Mouse (Mus musculus): ENCODE results near the gene Trim28. TPM values are rescaled to one million over a fixed set of nuclear protein-coding genes. Genes with fewer than 3 reads are reported as not detected.

The Trim28 gene
- total RNA-seq, 2 experiments from 2014 or later = 240 to 249 TPM

Other genes starting within 250 kb of the Trim28 start
- gene Zscan18, start 195.5 kb upstream of the Trim28 start, total RNA-seq (2021) = 1 to 10 TPM; 4.0 to 4.6 TPM
- 10 to 100 TPM in 1 of 2 experiments, 1 to 10 TPM in 1; 9.2 to 10.3 TPM for gene Zfp329, start 180.3 kb upstream of the Trim28 start, total RNA-seq (2021)
- gene Zfp110, start 164.4 kb upstream of the Trim28 start, total RNA-seq (2021) = 10 to 100 TPM; 21.5 to 22.4 TPM
- gene Zfp128, start 117.9 kb upstream of the Trim28 start, total RNA-seq (2021) = 1 to 10 TPM; 3.3 to 4.3 TPM
- gene Zscan22, start 101.3 kb upstream of the Trim28 start, total RNA-seq (2021) = 1 to 10 TPM; 7.1 to 7.3 TPM
- 100 to 1,000 TPM; 857 to 895 TPM for gene Rps5, start 76.8 kb upstream of the Trim28 start, total RNA-seq (2021)
- under 1 TPM; 0.38 to 0.67 TPM for gene Rnf225, start 71.7 kb upstream of the Trim28 start, total RNA-seq (2021)
- 1 to 10 TPM; 4.9 to 5.4 TPM for gene Zfp324, start 33.3 kb upstream of the Trim28 start, total RNA-seq (2021)
- 1 to 10 TPM; 3.3 to 4.3 TPM for gene Zfp446, start 21.3 kb upstream of the Trim28 start, total RNA-seq (2021)
- not detected for gene Slc27a5, start 922 bp upstream of the Trim28 start, total RNA-seq (2021)
- 10 to 100 TPM; 11.0 to 12.1 TPM for gene Zbtb45, start 10.9 kb downstream of the Trim28 start, total RNA-seq (2021)
- 100 to 1,000 TPM; 114 to 129 TPM for gene Chmp2a, start 35.7 kb downstream of the Trim28 start, total RNA-seq (2021)
- gene Ube2m, start 39.2 kb downstream of the Trim28 start, total RNA-seq (2021) = 100 to 1,000 TPM; 193 to 202 TPM
- 1 to 10 TPM; 1.2 TPM for gene Mzf1, start 55.6 kb downstream of the Trim28 start, total RNA-seq (2021)
- gene Vmn1r85, start 96.1 kb downstream of the Trim28 start, total RNA-seq (2021) = not detected
- not detected for gene Vmn1r86, start 120.8 kb downstream of the Trim28 start, total RNA-seq (2021)
- not detected for gene Vmn1r87, start 141.0 kb downstream of the Trim28 start, total RNA-seq (2021)
- gene Vmn1r88, start 160.5 kb downstream of the Trim28 start, total RNA-seq (2021) = under 1 TPM; 0.07 to 0.12 TPM
- gene Vmn1r89, start 213.9 kb downstream of the Trim28 start, total RNA-seq (2021) = not detected

All from heart, postnatal 4 days (tissue).